Mouse (Mus musculus) heart, postnatal 36 days (tissue): Measurements from ENCODE around the gene Ppp2r1a. TPM values are rescaled to one million over a fixed set of nuclear protein-coding genes. Genes with fewer than 3 reads are reported as not detected.

Experiments
- DNase-seq, 2 experiments: peaks; one replicate each; pipeline ENCODE4 v3.0.0; 2021 to 2022
- intact Hi-C: fragments of 180-260 bp; cut with DNase I; formaldehyde crosslinking; loops from one replicate; pipeline ENCODE4 v1.15.1; 2025
- total RNA-seq, 2 experiments: library from RNA; stranded (reverse); gene quantifications; 2 replicates each; pipeline ENCODE4 v1.2.3; 2021

The Ppp2r1a gene
- total RNA-seq: 100 to 1,000 TPM; 177 to 199 TPM

DNA sequence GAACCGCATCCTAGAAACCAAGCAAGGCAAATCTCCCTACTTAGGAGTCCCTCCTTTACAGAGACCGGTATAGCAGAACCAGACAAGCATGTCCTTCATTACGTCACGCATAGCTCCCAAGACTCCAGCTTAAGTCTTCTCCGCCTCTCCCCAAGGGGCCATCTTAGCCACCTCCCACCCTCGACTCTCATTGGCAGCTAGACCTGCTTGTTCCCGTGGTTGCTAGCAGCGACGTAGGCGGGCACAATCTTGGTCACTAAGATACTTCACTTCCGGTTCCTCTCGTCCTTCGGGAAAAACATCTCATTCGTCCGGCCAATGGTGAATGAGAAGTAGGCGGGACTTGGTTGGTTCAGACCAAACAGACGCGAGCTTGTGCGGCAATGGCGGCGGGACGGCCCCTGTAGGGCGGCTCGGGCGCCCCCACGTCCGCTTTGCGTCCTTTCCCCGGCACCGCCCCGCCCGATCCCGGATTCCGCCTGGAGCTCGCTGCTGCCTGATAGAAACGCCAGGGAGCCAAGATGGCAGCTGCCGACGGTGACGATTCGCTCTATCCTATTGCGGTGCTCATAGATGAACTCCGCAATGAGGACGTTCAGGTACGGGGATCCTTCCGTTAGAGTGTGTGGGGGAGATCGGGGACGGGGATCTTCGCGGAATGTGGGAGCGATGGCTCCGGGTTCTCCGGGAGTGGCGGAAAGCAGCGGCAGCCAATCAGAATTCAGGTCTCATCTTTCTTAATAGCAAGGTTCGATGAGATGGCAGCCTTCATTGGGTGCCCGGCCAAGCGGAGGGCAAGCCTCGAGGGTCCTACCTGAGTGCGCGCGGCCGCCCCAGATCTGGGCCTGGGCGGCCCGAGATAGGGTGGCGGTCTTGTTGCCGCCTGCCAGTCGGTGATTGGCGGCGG lies at the start of gene Ppp2r1a:
Gene Ppp2r1a, plus strand, starts transcription at position 327 of the 907 bp plus-strand sequence.
- intact Hi-C loops: loop anchor here (10.0 kb wide), 2 partner anchors 590 to 620 kb away; partner anchors contain the start of genes Zfp52 and Zfp948
- DNase-seq: peak; percentile 99

GRCm38 (mm10) chr17:20904991-20905390 lies 40.1 kb upstream of the Ppp2r1a start, which contains the start of gene Vmn1r231:
TSS of gene Vmn1r231 (minus strand) at chr17:20905091.
- intact Hi-C loops: no loop called here
- DNase-seq: no peak

- DNase-seq: no peak
- intact Hi-C loops: no loop called here
These were observed 25.5 kb upstream of the Ppp2r1a start, which contains the start of gene Vmn1r232 for GRCm38 (mm10) chr17:20919614-20920013. TSS of gene Vmn1r232 (minus strand) at chr17:20919714.

GRCm38 (mm10) chr17:20944226-20944625 lies 885 bp upstream of the Ppp2r1a start:
- no peak for DNase-seq
- intact Hi-C loops: loop anchor here (10.0 kb wide), 2 partner anchors 591 to 621 kb away; partner anchors contain the start of genes Zfp52 and Zfp948

DNA sequence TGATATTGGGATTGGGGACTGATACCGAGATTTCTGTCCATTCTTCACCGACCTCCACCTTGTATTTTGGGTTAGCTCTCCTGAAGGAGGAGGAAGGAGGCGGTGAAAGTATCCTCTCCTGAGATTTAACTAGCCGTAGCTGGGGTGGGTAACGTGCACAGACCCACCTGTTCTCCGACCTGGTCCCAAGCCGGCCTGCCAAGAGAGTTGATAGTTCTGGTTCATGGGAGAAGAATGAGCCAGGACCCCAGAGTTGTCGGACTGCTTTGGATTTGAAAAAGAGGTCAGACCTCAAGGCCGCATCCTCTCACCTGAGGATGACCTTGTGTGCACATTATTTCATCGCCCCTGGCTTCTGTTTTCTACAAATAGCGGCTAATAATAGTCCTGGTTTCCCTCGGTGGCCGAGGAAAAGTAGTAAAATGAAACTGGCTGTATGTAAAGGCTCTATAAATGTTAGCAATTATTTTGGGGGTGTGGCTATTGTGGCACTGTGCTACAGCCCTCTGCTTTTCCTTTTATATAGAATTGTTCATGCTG lies 985 bp downstream of the Ppp2r1a start:
- peak in 1 of 2 experiments; percentile 16 for DNase-seq

DNA sequence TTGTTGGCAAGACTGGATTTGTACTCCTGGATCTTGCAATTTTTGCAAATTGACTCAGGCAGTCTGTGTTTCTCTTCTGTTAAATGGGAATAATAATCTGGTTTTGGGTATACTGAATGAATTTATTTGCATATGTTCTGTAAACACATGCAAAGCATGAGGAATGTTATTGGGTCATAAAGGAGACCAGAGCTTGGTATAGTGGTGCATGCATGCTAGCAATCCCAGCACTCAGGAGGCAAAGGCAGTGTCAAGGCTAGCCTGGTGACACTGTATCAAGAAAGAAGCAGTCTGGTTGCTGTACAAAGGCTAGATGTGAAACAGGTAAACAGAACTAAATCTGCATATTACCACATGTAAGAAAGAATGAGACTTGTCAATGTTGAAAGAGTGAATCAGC lies 1.5 kb downstream of the Ppp2r1a start:
- intact Hi-C loops: loop anchor here (1.0 to 10.0 kb wide), 3 partner anchors 64 to 618 kb away; partner anchors contain the start of genes Zfp52 and Zfp948
- no peak for DNase-seq

More for the DNA sequence above, 985 bp downstream of the Ppp2r1a start:
- intact Hi-C loops: loop anchor here (1.0 to 10.0 kb wide), 3 partner anchors 64 to 619 kb away; partner anchors contain the start of genes Zfp52 and Zfp948

DNA sequence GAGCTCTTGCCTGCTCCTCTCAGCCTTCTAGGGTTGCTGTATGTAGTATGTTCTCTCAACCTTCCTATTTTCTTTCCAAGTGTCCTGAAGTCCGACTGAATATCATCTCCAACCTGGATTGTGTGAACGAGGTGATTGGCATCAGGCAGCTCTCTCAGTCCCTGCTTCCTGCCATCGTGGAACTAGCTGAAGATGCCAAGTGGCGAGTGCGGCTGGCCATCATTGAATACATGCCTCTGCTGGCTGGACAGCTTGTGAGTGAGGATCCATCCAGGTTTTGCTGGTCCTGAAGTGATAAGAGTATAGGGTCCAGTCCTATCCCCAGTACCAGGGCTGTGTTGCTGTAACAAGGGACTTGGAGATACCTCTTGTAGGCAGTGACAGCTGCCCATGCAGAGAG lies 15.3 kb downstream of the Ppp2r1a start:
- no peak for DNase-seq
- intact Hi-C loops: no loop called here

GRCm38 (mm10) chr17:20965421-20965820 lies 20.3 kb downstream of the Ppp2r1a start:
- intact Hi-C loops: loop anchor here (5.0 kb wide), 1 partner anchor 42 kb away; the partner anchor contains the start of gene Zfp160
- DNase-seq: peak in 1 of 2 experiments; percentile 10

- no peak for DNase-seq
- intact Hi-C loops: loop anchor here (5.0 kb wide), 1 partner anchor 41 kb away; the partner anchor contains the start of gene Zfp160
These were observed 21.6 kb downstream of the Ppp2r1a start for GRCm38 (mm10) chr17:20966681-20967080.

- no peak for DNase-seq
- intact Hi-C loops: no loop called here
These were observed 48.6 kb downstream of the Ppp2r1a start for GRCm38 (mm10) chr17:20993716-20994115.

GRCm38 (mm10) chr17:20996364-20996763 lies 51.3 kb downstream of the Ppp2r1a start, which contains the start of gene Vmn1r233:
TSS of gene Vmn1r233 (minus strand) at chr17:20996464.
- intact Hi-C loops: no loop called here
- DNase-seq: no peak

- DNase-seq: peak; percentile 83 to 84
- intact Hi-C loops: loop anchor here (5.0 kb wide), 1 partner anchor 41 kb away; no protein-coding TSS in a partner anchor
These were observed 63.5 kb downstream of the Ppp2r1a start, which contains the start of gene Zfp160 for GRCm38 (mm10) chr17:21008382-21009331. TSS of gene Zfp160 (plus strand) at chr17:21008903.

DNA sequence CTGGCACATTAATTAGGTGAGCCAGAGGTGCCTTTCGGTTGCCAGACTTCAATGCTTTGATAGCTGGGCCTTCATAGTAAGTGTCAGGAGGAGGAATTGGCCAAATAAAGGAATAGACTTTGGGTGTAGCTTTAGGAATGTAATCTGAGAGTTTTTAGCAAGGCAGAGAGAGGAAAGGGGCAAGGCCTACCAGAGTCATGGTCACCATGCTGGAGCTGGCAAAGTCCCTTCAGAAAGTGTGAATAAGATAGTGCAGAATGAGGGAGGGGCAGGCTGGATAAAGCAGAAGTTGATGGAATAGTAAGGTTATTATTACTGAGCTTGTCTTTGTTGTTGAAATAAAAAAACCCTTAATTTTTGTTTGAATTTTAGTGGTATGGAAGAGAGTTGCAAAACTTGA lies 64.6 kb downstream of the Ppp2r1a start:
- intact Hi-C loops: loop anchor here (1.0 to 5.0 kb wide), 2 partner anchors 42 to 63 kb away; no protein-coding TSS in a partner anchor

More for the DNA sequence above, 64.6 kb downstream of the Ppp2r1a start:
- no peak for DNase-seq

Other genes starting within 250 kb of the Ppp2r1a start
- not detected for gene Vmn1r227, start 215.5 kb upstream of the Ppp2r1a start, total RNA-seq
- not detected for gene Vmn1r228, start 159.2 kb upstream of the Ppp2r1a start, total RNA-seq
- gene Vmn1r229, start 133.8 kb upstream of the Ppp2r1a start, total RNA-seq: not detected
- not detected for gene Vmn1r230, start 104.9 kb upstream of the Ppp2r1a start, total RNA-seq
- not detected for gene Vmn1r231, start 40.2 kb upstream of the Ppp2r1a start, total RNA-seq
- not detected for gene Vmn1r232, start 25.6 kb upstream of the Ppp2r1a start, total RNA-seq
- gene Vmn1r233, start 51.2 kb downstream of the Ppp2r1a start, total RNA-seq: not detected
- gene Zfp160, start 63.6 kb downstream of the Ppp2r1a start, total RNA-seq: 10 to 100 TPM in 1 of 2 experiments, 1 to 10 TPM in 1; 8.0 to 10.9 TPM